Mouse (Mus musculus): ENCODE measurements around the gene Ttc7. TPM values are rescaled to one million over a fixed set of nuclear protein-coding genes. Genes with fewer than 3 reads are reported as not detected.
A peak's percentile ranks its signal among the peaks of the same experiment; 100 is the strongest.

The Ttc7 gene
- polyA plus RNA-seq, 1 experiment from 2014 or later = 2.3 TPM

GRCm38 (mm10) chr17:87336910-87337309, 54.2 kb downstream of the Ttc7 start:
- no peaks in the 10 kb centered on the region for H3K36me3 ChIP-seq (replicated peaks; ENCODE audit: control insufficient read depth, insufficient read depth, low read depth, low read length)
- no peaks in the 10 kb centered on the region; the same call in 1 of the 2 replicates for H3K4me1 ChIP-seq (ENCODE audit: control insufficient read depth, insufficient read depth, low read length)
- no peak overlapping the region for H3K4me3 ChIP-seq (ENCODE audit: low read depth, low read length)
- DNase-seq (ENCODE audit: low spot score) (no peak), ATAC-seq (replicated peaks; ENCODE audit: insufficient number of reproducible peaks, low FRiP score, low TSS enrichment, low read depth) (no peak)
- no peaks in the 10 kb centered on the region for H3K27me3 ChIP-seq (ENCODE audit: control insufficient read depth, insufficient read depth, low read length)
- H3K9me3 ChIP-seq (replicated peaks; ENCODE audit: control insufficient read depth, low read length) = no peaks in the 10 kb centered on the region; the same call in 1 of the 2 replicates
- WGBS = 84% methylated on average over 12 of the region's 12 CpGs
- H3K27ac ChIP-seq (replicated peaks; ENCODE audit: low read depth, low read length) = no peak overlapping the region
- no peak overlapping the region for H3K4me2 ChIP-seq (ENCODE audit: low read depth, low read length)
- H3K9ac ChIP-seq (replicated peaks; ENCODE audit: low read length) = no peak overlapping the region

- H3K4me1 ChIP-seq (ENCODE audit: control insufficient read depth, insufficient read depth, low read length) = no peaks in the 10 kb centered on the region
- H3K9me3 ChIP-seq (replicated peaks; ENCODE audit: control insufficient read depth, low read length) = no peaks in the 10 kb centered on the region; the same call in 1 of the 2 replicates
- no peak overlapping the region for H3K4me2 ChIP-seq (ENCODE audit: low read depth, low read length)
- no peaks in the 10 kb centered on the region for H3K27me3 ChIP-seq (ENCODE audit: control insufficient read depth, insufficient read depth, low read length)
- ATAC-seq (replicated peaks; ENCODE audit: insufficient number of reproducible peaks, low FRiP score, low TSS enrichment, low read depth) = no peak
- H3K4me3 ChIP-seq (ENCODE audit: low read depth, low read length) = no peak overlapping the region
- DNase-seq (ENCODE audit: low spot score) = no peak
- H3K9ac ChIP-seq (replicated peaks; ENCODE audit: low read length) = no peak overlapping the region
- no peaks in the 10 kb centered on the region for H3K36me3 ChIP-seq (replicated peaks; ENCODE audit: control insufficient read depth, insufficient read depth, low read depth, low read length)
- 82% methylated on average over 7 of the region's 7 CpGs for WGBS
- H3K27ac ChIP-seq (replicated peaks; ENCODE audit: low read depth, low read length) = no peak overlapping the region
Measured at GRCm38 (mm10) chr17:87337683-87338082, 55.0 kb downstream of the Ttc7 start.

GRCm38 (mm10) chr17:87339122-87339521, 56.4 kb downstream of the Ttc7 start:
- 75% methylated on average over 1 of the region's 1 CpGs for WGBS
- Histone ChIP-seq H3K9me3 (replicated peaks; ENCODE audit: control insufficient read depth, low read length) (no peaks in the 10 kb centered on the region; the same call in 1 of the 2 replicates), H3K9ac (replicated peaks; ENCODE audit: low read length) (no peak overlapping the region), H3K4me1 (ENCODE audit: control insufficient read depth, insufficient read depth, low read length) (no peaks in the 10 kb centered on the region), H3K4me3 (ENCODE audit: low read depth, low read length) (no peak overlapping the region), H3K27ac (replicated peaks; ENCODE audit: low read depth, low read length) (no peak overlapping the region), H3K4me2 (ENCODE audit: low read depth, low read length) (no peak overlapping the region), H3K36me3 (replicated peaks; ENCODE audit: control insufficient read depth, insufficient read depth, low read depth, low read length) (no peaks in the 10 kb centered on the region), H3K27me3 (ENCODE audit: control insufficient read depth, insufficient read depth, low read length) (no peaks in the 10 kb centered on the region)
- DNase-seq (ENCODE audit: low spot score) = no peak
- ATAC-seq (replicated peaks; ENCODE audit: insufficient number of reproducible peaks, low FRiP score, low TSS enrichment, low read depth) = no peak

- WGBS = 48% methylated on average over 8 of the region's 8 CpGs
- Histone ChIP-seq H3K9ac (replicated peaks; ENCODE audit: low read length) (no peak overlapping the region), H3K27ac (replicated peaks; ENCODE audit: low read depth, low read length) (no peak overlapping the region), H3K9me3 (replicated peaks; ENCODE audit: control insufficient read depth, low read length) (no peaks in the 10 kb centered on the region), H3K27me3 (ENCODE audit: control insufficient read depth, insufficient read depth, low read length) (no peaks in the 10 kb centered on the region), H3K36me3 (replicated peaks; ENCODE audit: control insufficient read depth, insufficient read depth, low read depth, low read length) (no peaks in the 10 kb centered on the region), H3K4me1 (ENCODE audit: control insufficient read depth, insufficient read depth, low read length) (no peaks in the 10 kb centered on the region), H3K4me2 (ENCODE audit: low read depth, low read length) (no peak overlapping the region), H3K4me3 (ENCODE audit: low read depth, low read length) (no peak overlapping the region)
- ATAC-seq (replicated peaks; ENCODE audit: insufficient number of reproducible peaks, low FRiP score, low TSS enrichment, low read depth) (no peak), DNase-seq (ENCODE audit: low spot score) (no peak)
Measured at GRCm38 (mm10) chr17:87343060-87343703, 60.5 kb downstream of the Ttc7 start.

GRCm38 (mm10) chr17:87344441-87345251, 62.0 kb downstream of the Ttc7 start:
- Histone ChIP-seq H3K27ac (replicated peaks; ENCODE audit: low read depth, low read length) (no peak overlapping the region), H3K36me3 (replicated peaks; ENCODE audit: control insufficient read depth, insufficient read depth, low read depth, low read length) (no peaks in the 10 kb centered on the region), H3K4me1 (ENCODE audit: control insufficient read depth, insufficient read depth, low read length) (no peaks in the 10 kb centered on the region), H3K27me3 (ENCODE audit: control insufficient read depth, insufficient read depth, low read length) (no peaks in the 10 kb centered on the region), H3K9ac (replicated peaks; ENCODE audit: low read length) (no peak overlapping the region), H3K4me2 (ENCODE audit: low read depth, low read length) (no peak overlapping the region), H3K9me3 (replicated peaks; ENCODE audit: control insufficient read depth, low read length) (no peaks in the 10 kb centered on the region), H3K4me3 (ENCODE audit: low read depth, low read length) (no peak overlapping the region)
- ATAC-seq (replicated peaks; ENCODE audit: insufficient number of reproducible peaks, low FRiP score, low TSS enrichment, low read depth) = peak; percentile 22; the same call in 1 of the 2 replicates
- no peak for DNase-seq (ENCODE audit: low spot score)
- 64% methylated on average over 18 of the region's 18 CpGs for WGBS

GRCm38 (mm10) chr17:87345252-87345593, 62.5 kb downstream of the Ttc7 start:
- Histone ChIP-seq H3K36me3 (replicated peaks; ENCODE audit: control insufficient read depth, insufficient read depth, low read depth, low read length) (no peaks in the 10 kb centered on the region), H3K4me1 (ENCODE audit: control insufficient read depth, insufficient read depth, low read length) (no peaks in the 10 kb centered on the region), H3K4me2 (ENCODE audit: low read depth, low read length) (no peak overlapping the region), H3K27ac (replicated peaks; ENCODE audit: low read depth, low read length) (no peak overlapping the region), H3K4me3 (ENCODE audit: low read depth, low read length) (no peak overlapping the region), H3K9ac (replicated peaks; ENCODE audit: low read length) (no peak overlapping the region), H3K27me3 (ENCODE audit: control insufficient read depth, insufficient read depth, low read length) (no peaks in the 10 kb centered on the region), H3K9me3 (replicated peaks; ENCODE audit: control insufficient read depth, low read length) (no peaks in the 10 kb centered on the region)
- 19% methylated on average over 4 of the region's 4 CpGs for WGBS
- DNase-seq (ENCODE audit: low spot score) (no peak), ATAC-seq (replicated peaks; ENCODE audit: insufficient number of reproducible peaks, low FRiP score, low TSS enrichment, low read depth) (peak; percentile 31; the same call in 1 of the 2 replicates)

GRCm38 (mm10) chr17:87348353-87348752, 65.7 kb downstream of the Ttc7 start:
- Histone ChIP-seq H3K9me3 (replicated peaks; ENCODE audit: control insufficient read depth, low read length) (no peaks in the 10 kb centered on the region), H3K36me3 (replicated peaks; ENCODE audit: control insufficient read depth, insufficient read depth, low read depth, low read length) (no peaks in the 10 kb centered on the region), H3K4me3 (ENCODE audit: low read depth, low read length) (no peak overlapping the region), H3K4me2 (ENCODE audit: low read depth, low read length) (no peak overlapping the region), H3K9ac (replicated peaks; ENCODE audit: low read length) (no peak overlapping the region), H3K27me3 (ENCODE audit: control insufficient read depth, insufficient read depth, low read length) (no peaks in the 10 kb centered on the region), H3K27ac (replicated peaks; ENCODE audit: low read depth, low read length) (no peak overlapping the region), H3K4me1 (ENCODE audit: control insufficient read depth, insufficient read depth, low read length) (peaks cover 9% of the 10 kb centered on the region)
- 41% methylated on average over 9 of the region's 9 CpGs for WGBS
- ATAC-seq (replicated peaks; ENCODE audit: insufficient number of reproducible peaks, low FRiP score, low TSS enrichment, low read depth) (no peak), DNase-seq (ENCODE audit: low spot score) (no peak)

- no peak overlapping the region for H3K4me2 ChIP-seq (ENCODE audit: low read depth, low read length)
- 35% methylated on average over 9 of the region's 9 CpGs for WGBS
- no peaks in the 10 kb centered on the region for H3K9me3 ChIP-seq (replicated peaks; ENCODE audit: control insufficient read depth, low read length)
- H3K4me1 ChIP-seq (ENCODE audit: control insufficient read depth, insufficient read depth, low read length) = peaks cover 9% of the 10 kb centered on the region
- no peak overlapping the region for H3K9ac ChIP-seq (replicated peaks; ENCODE audit: low read length)
- no peak overlapping the region for H3K27ac ChIP-seq (replicated peaks; ENCODE audit: low read depth, low read length)
- H3K27me3 ChIP-seq (ENCODE audit: control insufficient read depth, insufficient read depth, low read length) = no peaks in the 10 kb centered on the region
- DNase-seq (ENCODE audit: low spot score) (peak; percentile 46), ATAC-seq (replicated peaks; ENCODE audit: insufficient number of reproducible peaks, low FRiP score, low TSS enrichment, low read depth) (no peak)
- no peaks in the 10 kb centered on the region for H3K36me3 ChIP-seq (replicated peaks; ENCODE audit: control insufficient read depth, insufficient read depth, low read depth, low read length)
- H3K4me3 ChIP-seq (ENCODE audit: low read depth, low read length) = no peak overlapping the region
Measured at GRCm38 (mm10) chr17:87349069-87349468, 66.4 kb downstream of the Ttc7 start.
